Mouse (Mus musculus) cerebellum, postnatal 14 days (tissue): Measurements from ENCODE around the gene Mrps27.
A peak's percentile ranks its signal among the peaks of the same experiment; 100 is the strongest.

Experiments
- DNase-seq, 2 experiments: peaks; one replicate each; pipeline ENCODE4 v3.0.0; 2021; ENCODE audit warnings: mixed read lengths in 2 of 2

Gene Mrps27

GRCm38 (mm10) chr13:99352758-99353489, 8.3 kb downstream of the Mrps27 start:
- peak; percentile 94 to 97 for DNase-seq

- DNase-seq: no peak
Measured at GRCm38 (mm10) chr13:99353490-99353851, 8.9 kb downstream of the Mrps27 start.

GRCm38 (mm10) chr13:99355072-99355471, 10.5 kb downstream of the Mrps27 start:
- DNase-seq: no peak

GRCm38 (mm10) chr13:99355861-99356260, 11.3 kb downstream of the Mrps27 start:
- DNase-seq: no peak

GRCm38 (mm10) chr13:99356428-99357265, 12.1 kb downstream of the Mrps27 start:
- DNase-seq: peak in 1 of 2 experiments; percentile 39

GRCm38 (mm10) chr13:99358921-99359320, 14.3 kb downstream of the Mrps27 start:
- peak; percentile 85 to 89 for DNase-seq

GRCm38 (mm10) chr13:99363866-99364265, 19.3 kb downstream of the Mrps27 start:
- DNase-seq: peak in 1 of 2 experiments; percentile 26

GRCm38 (mm10) chr13:99366422-99367175, 22.0 kb downstream of the Mrps27 start:
- DNase-seq: no peak

GRCm38 (mm10) chr13:99367554-99368174, 23.1 kb downstream of the Mrps27 start:
- DNase-seq: peak; percentile 72 to 79

- DNase-seq: peak; percentile 83
Measured at GRCm38 (mm10) chr13:99369103-99369502, 24.5 kb downstream of the Mrps27 start.

- no peak for DNase-seq
Measured at GRCm38 (mm10) chr13:99371285-99371684, 26.7 kb downstream of the Mrps27 start.

- DNase-seq: no peak
Measured at GRCm38 (mm10) chr13:99373684-99374083, 29.1 kb downstream of the Mrps27 start.

GRCm38 (mm10) chr13:99374191-99374590, 29.6 kb downstream of the Mrps27 start:
- no peak for DNase-seq

- peak; percentile 94 to 96 for DNase-seq
Measured at GRCm38 (mm10) chr13:99375550-99375949, 31.0 kb downstream of the Mrps27 start.

- no peak for DNase-seq
Measured at GRCm38 (mm10) chr13:99377055-99377454, 32.5 kb downstream of the Mrps27 start.

GRCm38 (mm10) chr13:99378223-99378622, 33.6 kb downstream of the Mrps27 start:
- DNase-seq: no peak

- no peak for DNase-seq
Measured at GRCm38 (mm10) chr13:99382373-99382772, 37.8 kb downstream of the Mrps27 start.

- no peak for DNase-seq
Measured at GRCm38 (mm10) chr13:99384555-99385203, 40.1 kb downstream of the Mrps27 start.

GRCm38 (mm10) chr13:99385911-99386310, 41.3 kb downstream of the Mrps27 start:
- DNase-seq: no peak

- no peak for DNase-seq
Measured at GRCm38 (mm10) chr13:99386341-99386740, 41.8 kb downstream of the Mrps27 start.

- no peak for DNase-seq
Measured at GRCm38 (mm10) chr13:99387901-99388811, 43.6 kb downstream of the Mrps27 start.
